Mouse (Mus musculus): ENCODE data around the gene Tnni3k. TPM values are rescaled to one million over a fixed set of nuclear protein-coding genes. Genes with fewer than 3 reads are reported as not detected.

Tnni3k gene
- total RNA-seq, 1 experiment: not detected

DNA sequence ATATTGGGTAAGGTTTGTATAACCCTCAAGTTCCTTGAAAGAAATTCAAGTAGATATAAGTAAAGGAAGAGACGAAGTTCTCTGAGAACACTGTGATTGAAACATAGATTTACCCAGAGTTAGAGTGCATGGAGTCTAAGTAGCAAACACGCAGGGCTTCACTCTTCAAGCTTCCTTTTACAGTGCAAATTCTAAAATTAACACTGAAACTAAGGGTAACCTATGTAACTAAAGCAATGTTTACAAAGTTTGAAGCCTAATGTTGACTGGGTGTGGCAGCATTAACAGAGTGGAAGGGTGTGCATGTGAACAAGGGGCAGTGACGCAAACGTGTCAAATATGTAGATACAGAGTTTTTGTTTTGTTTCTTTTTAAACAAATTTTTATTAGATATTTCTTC is 186.4 kb downstream of the Tnni3k start:
- in situ Hi-C loops (cut with MboI; ENCODE audit: low sequenced_read_pairs in 2 of 2, unreplicated experiment in 2 of 2): no loop called here
- Histone ChIP-seq H3K4me1 (ENCODE audit: control insufficient read depth in 2 of 2, insufficient read depth in 2 of 2, low read length in 2 of 2, poor library complexity in 1 of 2) (no peaks in the 10 kb centered on the region), H3K36me3 (ENCODE audit: control insufficient read depth, insufficient read depth, low read length, poor library complexity, severe bottlenecking) (no peaks in the 10 kb centered on the region), H3K4me3 (ENCODE audit: insufficient read depth in 1 of 2, low read depth in 1 of 2, low read length in 2 of 2, poor library complexity in 1 of 2, severe bottlenecking in 1 of 2) (no peak overlapping the region), H3K9ac (ENCODE audit: insufficient read depth, low read depth, low read length, poor library complexity, severe bottlenecking) (no peak overlapping the region), H3K9me3 (ENCODE audit: control insufficient read depth, insufficient read depth, low read depth, low read length) (no peaks in the 10 kb centered on the region), H3K27ac (ENCODE audit: insufficient read depth, low read depth, low read length, poor library complexity, severe bottlenecking) (no peak overlapping the region)
- DNase-seq (ENCODE audit: low read depth, low spot score): no peak
- TF ChIP-seq CHD2 (IDR thresholded peaks at IDR 0.05; ENCODE audit: low read depth, low read length) (no peak), ZNF384 (IDR thresholded peaks at IDR 0.05; ENCODE audit: low read depth, low read length) (no peak), MAFK (IDR thresholded peaks at IDR 0.05; ENCODE audit: insufficient read depth, low read depth, low read length) (no peak), HCFC1 (IDR thresholded peaks at IDR 0.05; ENCODE audit: borderline replicate concordance, insufficient read depth, low read length) (no peak), ZC3H11A (IDR thresholded peaks at IDR 0.05; ENCODE audit: borderline replicate concordance, low read depth, low read length) (no peak)

DNA sequence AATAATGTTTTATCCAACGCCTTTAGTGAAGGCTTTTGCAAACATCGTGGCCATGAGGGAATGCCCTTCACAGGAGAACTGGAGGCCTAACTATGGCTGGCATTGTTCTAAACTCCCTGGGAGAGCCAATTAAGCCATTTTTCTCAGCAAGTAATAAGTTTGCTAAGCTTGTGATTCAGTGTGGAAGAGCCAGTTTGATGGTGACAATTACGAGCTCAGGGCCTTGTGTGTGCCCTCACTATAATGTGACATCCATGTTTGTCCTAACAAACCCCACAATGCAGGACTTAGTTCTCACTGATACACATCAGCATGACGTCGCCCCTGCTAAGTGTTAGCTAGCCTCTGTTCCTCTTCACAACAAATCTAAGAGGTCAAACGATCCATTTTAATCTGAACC is 193.3 kb downstream of the Tnni3k start:
- Histone ChIP-seq H3K36me3 (ENCODE audit: control insufficient read depth, insufficient read depth, low read length, poor library complexity, severe bottlenecking) (no peaks in the 10 kb centered on the region), H3K4me3 (ENCODE audit: insufficient read depth in 1 of 2, low read depth in 1 of 2, low read length in 2 of 2, poor library complexity in 1 of 2, severe bottlenecking in 1 of 2) (no peak overlapping the region), H3K27ac (ENCODE audit: insufficient read depth, low read depth, low read length, poor library complexity, severe bottlenecking) (no peak overlapping the region), H3K9ac (ENCODE audit: insufficient read depth, low read depth, low read length, poor library complexity, severe bottlenecking) (no peak overlapping the region), H3K9me3 (ENCODE audit: control insufficient read depth, insufficient read depth, low read depth, low read length) (no peaks in the 10 kb centered on the region), H3K4me1 (ENCODE audit: control insufficient read depth in 2 of 2, insufficient read depth in 2 of 2, low read length in 2 of 2, poor library complexity in 1 of 2) (no peaks in the 10 kb centered on the region)
- TF ChIP-seq ZNF384 (IDR thresholded peaks at IDR 0.05; ENCODE audit: low read depth, low read length) (no peak), CHD2 (IDR thresholded peaks at IDR 0.05; ENCODE audit: low read depth, low read length) (no peak), MAFK (IDR thresholded peaks at IDR 0.05; ENCODE audit: insufficient read depth, low read depth, low read length) (no peak), HCFC1 (IDR thresholded peaks at IDR 0.05; ENCODE audit: borderline replicate concordance, insufficient read depth, low read length) (no peak), ZC3H11A (IDR thresholded peaks at IDR 0.05; ENCODE audit: borderline replicate concordance, low read depth, low read length) (no peak)
- no peak for DNase-seq (ENCODE audit: low read depth, low spot score)
- in situ Hi-C loops (cut with MboI; ENCODE audit: low sequenced_read_pairs in 2 of 2, unreplicated experiment in 2 of 2): no loop called here

DNA sequence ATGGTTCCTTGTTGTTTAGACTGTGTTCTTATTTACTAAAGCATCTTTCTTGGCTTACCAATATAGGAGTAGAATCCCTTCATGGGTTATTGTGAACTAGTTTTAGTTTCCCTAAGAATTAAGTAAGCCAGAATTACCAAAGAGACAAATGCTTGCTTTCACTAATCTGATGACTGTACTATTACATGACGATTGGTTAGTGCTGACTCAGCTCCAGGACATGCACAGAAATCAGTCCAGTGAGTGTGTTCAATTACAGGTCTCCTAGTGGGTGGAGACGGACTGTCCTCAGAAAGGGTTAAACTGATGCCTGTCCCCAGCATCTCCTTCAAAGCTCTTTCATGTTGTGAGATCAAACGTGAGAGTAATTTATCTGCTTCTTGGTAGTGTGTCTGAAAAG is 195.5 kb downstream of the Tnni3k start:
- Histone ChIP-seq H3K4me3 (ENCODE audit: insufficient read depth in 1 of 2, low read depth in 1 of 2, low read length in 2 of 2, poor library complexity in 1 of 2, severe bottlenecking in 1 of 2) (no peak overlapping the region), H3K36me3 (ENCODE audit: control insufficient read depth, insufficient read depth, low read length, poor library complexity, severe bottlenecking) (no peaks in the 10 kb centered on the region), H3K4me1 (ENCODE audit: control insufficient read depth in 2 of 2, insufficient read depth in 2 of 2, low read length in 2 of 2, poor library complexity in 1 of 2) (no peaks in the 10 kb centered on the region), H3K9ac (ENCODE audit: insufficient read depth, low read depth, low read length, poor library complexity, severe bottlenecking) (no peak overlapping the region), H3K27ac (ENCODE audit: insufficient read depth, low read depth, low read length, poor library complexity, severe bottlenecking) (no peak overlapping the region), H3K9me3 (ENCODE audit: control insufficient read depth, insufficient read depth, low read depth, low read length) (no peaks in the 10 kb centered on the region)
- peak; percentile 65 for TF ChIP-seq MAFK (IDR thresholded peaks at IDR 0.05; ENCODE audit: insufficient read depth, low read depth, low read length)
- no peak for TF ChIP-seq ZC3H11A (IDR thresholded peaks at IDR 0.05; ENCODE audit: borderline replicate concordance, low read depth, low read length)
- in situ Hi-C loops (cut with MboI; ENCODE audit: low sequenced_read_pairs in 2 of 2, unreplicated experiment in 2 of 2): no loop called here
- no peak for DNase-seq (ENCODE audit: low read depth, low spot score)

DNA sequence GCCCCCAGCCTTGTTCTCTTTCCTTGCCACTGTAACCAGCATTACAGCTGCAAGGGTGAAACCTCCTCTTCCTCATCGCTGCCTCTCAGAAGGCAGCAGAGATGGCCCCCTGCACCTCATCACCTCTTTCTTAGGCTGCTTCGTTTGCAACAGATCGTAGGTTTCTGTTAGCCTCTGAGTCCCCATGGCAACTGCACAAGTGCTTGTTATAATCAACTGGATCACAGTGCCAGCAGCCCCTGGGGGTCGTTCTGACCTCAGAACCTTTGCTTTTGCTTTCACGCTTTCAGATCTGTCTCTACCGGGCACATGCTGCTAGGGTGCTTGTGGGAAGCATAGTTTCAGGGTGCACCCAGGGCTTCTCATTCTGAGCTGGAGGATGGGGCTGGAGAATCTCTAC is 201.9 kb downstream of the Tnni3k start:
- no peak overlapping the region for H3K27ac ChIP-seq (ENCODE audit: insufficient read depth, low read depth, low read length, poor library complexity, severe bottlenecking)
- H3K9me3 ChIP-seq (ENCODE audit: control insufficient read depth, insufficient read depth, low read depth, low read length): no peaks in the 10 kb centered on the region
- no peak overlapping the region for H3K9ac ChIP-seq (ENCODE audit: insufficient read depth, low read depth, low read length, poor library complexity, severe bottlenecking)
- H3K36me3 ChIP-seq (ENCODE audit: control insufficient read depth, insufficient read depth, low read length, poor library complexity, severe bottlenecking): no peaks in the 10 kb centered on the region
- no peak overlapping the region for H3K4me3 ChIP-seq (ENCODE audit: insufficient read depth in 1 of 2, low read depth in 1 of 2, low read length in 2 of 2, poor library complexity in 1 of 2, severe bottlenecking in 1 of 2)
- no peak for DNase-seq (ENCODE audit: low read depth, low spot score)
- in situ Hi-C loops (cut with MboI; ENCODE audit: low sequenced_read_pairs in 2 of 2, unreplicated experiment in 2 of 2): no loop called here
- no peaks in the 10 kb centered on the region for H3K4me1 ChIP-seq (ENCODE audit: control insufficient read depth in 2 of 2, insufficient read depth in 2 of 2, low read length in 2 of 2, poor library complexity in 1 of 2)
- TF ChIP-seq CHD2 (IDR thresholded peaks at IDR 0.05; ENCODE audit: low read depth, low read length) (no peak), ZC3H11A (IDR thresholded peaks at IDR 0.05; ENCODE audit: borderline replicate concordance, low read depth, low read length) (no peak)

DNA sequence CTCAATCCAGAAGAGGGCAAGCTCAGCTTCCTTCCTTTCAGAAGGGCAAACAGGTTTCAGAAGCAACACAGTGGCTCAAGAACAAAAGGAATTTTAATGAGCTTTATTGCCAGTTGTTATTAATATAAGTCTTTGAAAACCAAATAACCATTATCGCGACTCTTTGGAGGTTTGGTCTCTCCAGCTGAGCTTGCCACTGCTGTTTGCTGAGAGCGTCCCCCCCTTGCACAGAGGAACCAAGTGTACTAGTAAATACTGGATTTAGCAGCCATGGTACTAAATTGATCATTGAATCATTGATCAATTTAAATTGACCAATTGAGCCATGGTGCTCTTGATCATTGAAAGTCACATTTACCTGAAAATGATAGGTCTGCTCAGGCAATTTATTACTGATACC is 202.9 kb downstream of the Tnni3k start:
- Histone ChIP-seq H3K4me3 (ENCODE audit: insufficient read depth in 1 of 2, low read depth in 1 of 2, low read length in 2 of 2, poor library complexity in 1 of 2, severe bottlenecking in 1 of 2) (no peak overlapping the region), H3K9me3 (ENCODE audit: control insufficient read depth, insufficient read depth, low read depth, low read length) (no peaks in the 10 kb centered on the region), H3K9ac (ENCODE audit: insufficient read depth, low read depth, low read length, poor library complexity, severe bottlenecking) (no peak overlapping the region), H3K36me3 (ENCODE audit: control insufficient read depth, insufficient read depth, low read length, poor library complexity, severe bottlenecking) (no peaks in the 10 kb centered on the region), H3K4me1 (ENCODE audit: control insufficient read depth in 2 of 2, insufficient read depth in 2 of 2, low read length in 2 of 2, poor library complexity in 1 of 2) (no peaks in the 10 kb centered on the region), H3K27ac (ENCODE audit: insufficient read depth, low read depth, low read length, poor library complexity, severe bottlenecking) (no peak overlapping the region)
- DNase-seq (ENCODE audit: low read depth, low spot score): no peak
- in situ Hi-C loops (cut with MboI; ENCODE audit: low sequenced_read_pairs in 2 of 2, unreplicated experiment in 2 of 2): no loop called here
- no peak for TF ChIP-seq ZNF384 (IDR thresholded peaks at IDR 0.05; ENCODE audit: low read depth, low read length)
- TF ChIP-seq MAFK (IDR thresholded peaks at IDR 0.05; ENCODE audit: insufficient read depth, low read depth, low read length): no peak
- no peak for TF ChIP-seq HCFC1 (IDR thresholded peaks at IDR 0.05; ENCODE audit: borderline replicate concordance, insufficient read depth, low read length)
- TF ChIP-seq ZC3H11A (IDR thresholded peaks at IDR 0.05; ENCODE audit: borderline replicate concordance, low read depth, low read length): no peak
- no peak for TF ChIP-seq CHD2 (IDR thresholded peaks at IDR 0.05; ENCODE audit: low read depth, low read length)
